Mouse (Mus musculus) right cerebral cortex, adult 18-20 months (tissue): Measurements from ENCODE around the gene Cbfb.
"Not testable (repeated sequence)": the region's sequence is repeated elsewhere in the genome, so short reads cannot be mapped to it uniquely, and the experiment has no call there.

Source experiments
- DNase-seq: peaks from one replicate; pipeline ENCODE4 v3.0.0; 2022; ENCODE audit warnings: mixed read lengths

Cbfb gene

DNA sequence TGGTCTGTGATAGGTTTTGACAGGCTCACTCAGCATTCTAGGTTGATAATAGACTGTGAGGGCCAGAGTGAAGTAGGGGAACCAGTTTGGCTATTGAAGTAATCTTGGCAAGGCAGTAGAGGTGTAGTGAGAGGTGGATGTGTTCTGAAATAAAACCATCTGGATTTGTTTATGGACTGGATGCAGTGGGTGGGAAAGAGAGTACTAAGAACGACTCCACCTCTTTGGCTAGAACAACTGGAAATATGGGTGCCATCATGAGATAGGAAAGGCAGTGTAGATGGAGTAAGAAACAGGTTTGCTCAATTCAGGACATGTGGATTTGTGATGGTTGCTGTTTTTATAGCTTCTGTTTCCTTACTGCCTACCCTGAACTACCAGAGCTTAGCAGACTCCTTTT lies 11.7 kb downstream of the Cbfb start:
- no peak for DNase-seq

DNA sequence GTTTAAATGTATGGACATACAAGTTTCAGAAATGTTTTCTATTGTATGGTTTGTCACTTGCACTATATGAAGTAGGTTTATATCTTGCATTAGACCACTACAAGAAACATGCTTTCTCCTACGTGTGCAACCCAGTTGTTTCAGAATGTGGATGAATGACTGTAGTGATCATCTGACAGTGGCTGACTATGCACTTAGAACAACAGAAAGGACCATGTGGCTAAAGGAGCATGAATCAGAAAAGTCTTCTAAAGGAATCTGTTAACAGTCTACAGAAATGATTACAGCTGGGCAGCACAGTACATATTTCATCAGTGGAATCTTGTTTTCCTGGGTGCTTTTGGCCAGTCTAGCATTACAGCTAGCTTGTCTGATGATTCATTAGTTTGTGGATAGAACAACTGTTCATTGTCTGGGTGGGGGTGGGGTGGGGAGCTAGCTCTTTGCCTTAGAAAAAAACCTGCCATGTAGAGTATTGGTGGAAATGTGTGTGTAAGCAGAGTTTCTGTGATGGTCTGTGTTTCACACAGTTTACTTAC lies 16.1 kb downstream of the Cbfb start:
- DNase-seq: no peak

GRCm38 (mm10) chr8:105192182-105192581 lies 21.7 kb downstream of the Cbfb start:
- peak; percentile 3 for DNase-seq

DNA sequence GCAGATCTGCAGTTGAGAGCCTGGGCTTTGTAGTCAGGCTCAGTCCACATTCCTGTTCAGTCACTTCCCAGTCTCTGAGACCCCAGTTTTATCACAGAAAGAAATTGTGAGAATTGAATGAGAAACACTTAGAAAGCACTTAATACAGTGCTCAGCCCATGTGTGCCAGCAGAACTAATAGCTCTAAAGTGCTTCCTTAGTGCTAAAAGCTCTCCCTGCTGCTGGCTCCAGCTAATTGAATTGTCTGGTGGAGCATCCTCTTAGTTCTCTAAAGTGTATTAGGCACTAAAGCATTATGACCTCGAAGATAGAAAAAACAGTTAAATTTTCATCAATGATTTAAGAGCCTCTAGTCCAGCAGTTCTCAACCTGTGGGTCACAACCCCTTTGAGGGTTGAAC lies 35.3 kb downstream of the Cbfb start:
- no peak for DNase-seq

GRCm38 (mm10) chr8:105206766-105207275 lies 36.3 kb downstream of the Cbfb start:
- DNase-seq: no peak

DNA sequence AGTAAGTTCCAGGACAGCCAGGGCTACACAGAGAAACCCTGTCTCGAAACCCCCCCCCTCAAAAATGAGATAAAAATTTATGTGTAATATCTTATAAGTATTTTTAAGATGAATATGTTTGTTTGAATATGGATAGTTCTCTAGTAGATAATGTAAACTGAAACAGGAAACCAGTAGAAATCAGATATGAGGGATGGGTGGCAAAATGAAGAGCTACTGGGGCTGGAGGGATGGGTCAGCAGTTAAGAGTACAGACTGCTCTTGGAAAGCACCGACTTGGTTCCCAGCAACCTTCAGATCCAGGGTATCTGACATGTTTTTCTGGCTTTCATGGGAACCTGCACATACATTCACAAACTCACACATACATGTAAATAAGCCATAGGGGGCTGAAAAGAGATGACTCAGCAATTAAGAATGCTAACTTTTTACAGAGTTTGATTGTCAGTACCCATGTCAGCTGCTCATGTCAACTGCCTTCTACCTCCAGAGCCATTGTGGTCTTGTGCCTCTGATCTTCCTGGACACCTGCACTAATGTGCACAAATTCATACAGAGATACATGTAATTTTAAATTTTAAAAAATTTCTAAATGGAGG lies 37.3 kb downstream of the Cbfb start:
- no peak for DNase-seq

- DNase-seq: no peak
Observed at GRCm38 (mm10) chr8:105209153-105210110, 39.0 kb downstream of the Cbfb start.

- DNase-seq: no peak
Observed at GRCm38 (mm10) chr8:105214104-105214503, 43.6 kb downstream of the Cbfb start.

DNA sequence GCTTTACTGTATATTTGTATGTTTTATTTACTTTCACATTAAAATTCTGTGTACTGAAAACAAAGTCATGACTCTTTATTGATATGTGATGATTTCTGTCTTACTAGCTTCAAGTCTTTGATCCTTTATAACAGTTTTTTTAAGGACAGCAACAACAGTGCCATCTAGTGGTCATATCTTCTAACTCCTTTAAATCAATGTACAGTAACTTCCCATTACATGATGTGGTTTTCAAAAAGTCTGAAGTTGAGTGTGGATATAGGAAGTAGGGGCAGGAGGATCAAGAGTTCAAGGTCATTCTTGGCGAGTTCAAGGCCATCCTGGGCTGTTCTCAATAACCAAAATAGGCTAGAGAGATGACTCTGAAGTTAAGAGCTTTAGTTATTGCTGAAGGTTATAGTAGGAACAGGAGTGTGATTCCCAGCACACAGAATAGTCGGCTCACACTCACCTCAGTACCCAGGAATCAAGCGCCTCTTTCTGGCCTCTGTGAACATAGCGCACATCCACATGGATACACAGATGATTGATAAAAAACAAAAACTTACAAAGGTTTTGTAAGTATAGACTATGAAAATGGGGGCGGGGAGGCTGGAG lies 47.5 kb downstream of the Cbfb start:
- DNase-seq: no peak

GRCm38 (mm10) chr8:105223850-105224249 lies 53.4 kb downstream of the Cbfb start:
- DNase-seq: no peak

- DNase-seq: peak; percentile 95
Observed at GRCm38 (mm10) chr8:105224413-105225271, 54.2 kb downstream of the Cbfb start, which contains the start of gene D230025D16Rik. Gene D230025D16Rik (plus strand): TSS chr8:105225145.

DNA sequence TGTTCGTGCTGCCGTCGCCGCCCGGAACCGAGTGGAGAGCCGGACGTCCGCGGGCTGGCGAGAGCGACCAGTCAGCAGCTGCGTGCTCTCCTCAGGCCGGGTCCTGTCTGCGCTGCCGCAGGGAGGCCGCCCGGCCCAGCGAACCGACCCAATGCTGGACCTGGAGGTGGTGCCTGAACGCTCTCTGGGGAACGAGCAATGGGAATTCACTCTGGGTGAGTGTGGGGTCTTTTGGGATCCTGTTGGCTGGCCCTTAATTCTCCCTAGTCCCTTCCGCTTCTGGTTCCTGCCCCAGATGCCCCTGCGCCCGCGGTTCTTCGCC lies 54.8 kb downstream of the Cbfb start:
- no peak for DNase-seq

DNA sequence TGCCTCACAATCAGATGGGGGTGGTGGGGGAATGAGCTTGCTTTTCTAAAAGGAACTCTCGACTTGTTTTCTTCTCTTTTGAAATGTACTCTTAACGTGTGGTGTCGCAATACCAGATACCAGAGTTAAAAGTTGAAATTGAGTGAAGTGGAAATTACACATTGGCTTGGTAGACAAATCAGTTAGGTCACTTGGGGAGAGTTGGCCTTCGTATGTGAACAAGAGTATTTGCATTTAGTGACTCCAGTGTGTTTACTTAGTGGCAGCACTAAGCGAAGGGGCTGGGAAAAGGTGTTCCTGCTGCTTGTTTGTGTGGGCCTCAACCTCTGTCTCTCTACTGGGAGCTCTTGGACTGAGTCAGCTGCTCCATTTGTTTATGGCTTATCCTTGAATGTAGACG lies 55.4 kb downstream of the Cbfb start:
- DNase-seq: no peak

GRCm38 (mm10) chr8:105231503-105232320 lies 61.2 kb downstream of the Cbfb start:
- DNase-seq: no peak

DNA sequence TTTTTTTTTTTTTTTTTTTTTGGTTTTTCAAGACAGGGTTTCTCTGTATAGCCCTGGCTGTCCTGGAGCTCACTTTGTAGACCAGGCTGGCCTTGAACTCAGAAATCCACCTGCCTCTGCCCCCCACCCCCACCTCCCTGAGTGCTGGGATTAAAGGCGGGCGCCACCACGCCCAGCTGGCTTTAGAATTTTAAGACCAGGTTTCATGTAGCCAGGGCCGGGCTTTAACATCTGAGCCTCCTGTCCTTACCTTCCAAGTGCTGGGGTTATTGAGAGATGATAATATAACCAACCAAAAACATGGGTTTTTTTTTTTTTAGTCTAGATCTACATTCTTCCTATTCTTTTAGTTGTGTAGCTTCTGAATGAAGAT lies 61.8 kb downstream of the Cbfb start:
- not testable (repeated sequence) for DNase-seq

DNA sequence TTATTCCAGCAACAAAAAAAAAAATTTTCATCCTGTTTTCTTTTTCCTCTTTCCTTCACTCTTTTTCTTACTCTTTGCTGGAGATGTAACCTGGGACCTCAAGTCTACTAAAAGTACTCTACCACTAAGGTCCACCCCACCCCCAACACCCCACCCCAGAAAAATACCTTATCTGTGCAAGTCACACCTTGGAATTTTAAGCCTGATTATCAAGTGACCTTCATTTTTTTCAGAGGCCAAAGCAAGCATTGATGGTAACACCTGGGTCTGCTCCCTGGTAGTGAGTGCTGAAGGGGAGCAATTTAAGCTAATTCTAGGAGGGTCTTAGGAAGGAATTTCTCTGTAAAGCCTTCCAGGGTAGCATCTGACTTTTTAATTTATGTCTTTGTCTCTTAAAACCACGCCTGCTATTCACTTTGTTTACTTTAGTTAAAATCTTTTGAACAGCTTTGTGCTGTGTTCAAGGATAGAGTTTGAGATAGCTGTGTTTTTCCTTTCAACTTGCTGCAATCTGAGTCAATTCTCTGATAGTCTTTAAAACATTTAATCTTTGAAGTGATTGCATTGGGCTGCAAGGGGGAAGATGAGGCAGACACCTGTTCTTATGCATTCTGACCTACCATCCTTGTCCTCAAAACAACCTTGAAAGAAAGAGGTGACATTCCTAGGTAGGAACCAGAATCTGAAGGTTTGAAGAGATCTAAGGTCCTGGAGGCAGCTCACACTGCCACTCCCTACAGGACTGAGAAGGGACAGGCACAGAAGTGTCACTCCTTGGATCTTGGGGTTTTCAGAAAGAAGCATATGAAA lies 62.9 kb downstream of the Cbfb start:
- no peak for DNase-seq

GRCm38 (mm10) chr8:105235206-105235605 lies 64.7 kb downstream of the Cbfb start:
- no peak for DNase-seq

DNA sequence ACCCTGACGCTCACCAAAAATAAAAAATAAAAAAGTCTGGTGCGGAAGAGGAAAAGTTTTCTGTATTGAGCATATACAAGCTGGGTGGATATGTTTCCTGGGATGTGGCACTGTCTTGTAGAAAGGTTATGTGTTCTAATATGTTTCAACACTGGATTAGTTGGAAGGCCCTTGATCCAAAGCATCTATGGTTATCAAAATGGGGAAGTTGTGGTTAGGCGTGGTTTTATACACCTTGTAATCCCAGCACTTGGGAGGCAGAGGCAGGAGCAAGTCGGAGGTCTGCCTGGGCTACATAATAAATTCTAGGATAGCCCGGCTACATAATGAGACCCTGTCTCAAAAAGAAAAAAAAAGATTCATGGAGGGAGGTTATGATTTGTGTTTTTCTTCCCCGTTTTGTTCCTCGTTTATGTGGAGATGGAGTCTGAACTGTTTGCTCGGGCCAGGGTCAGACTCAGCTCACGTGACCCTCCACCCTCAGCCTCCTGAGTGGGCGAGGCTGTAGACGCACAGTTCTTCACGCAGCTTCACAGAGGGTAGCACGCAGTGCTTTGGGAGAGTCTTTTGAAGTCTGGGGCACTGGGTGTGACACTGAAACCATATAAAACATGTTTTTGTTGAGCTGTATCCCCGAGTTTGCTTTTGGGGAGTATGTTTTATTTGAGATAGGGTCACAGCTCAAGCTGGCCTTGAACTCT lies 67.1 kb downstream of the Cbfb start:
- no peak for DNase-seq

- DNase-seq: no peak
Observed at GRCm38 (mm10) chr8:105241016-105241415, 70.5 kb downstream of the Cbfb start.

GRCm38 (mm10) chr8:105251954-105252353 lies 81.5 kb downstream of the Cbfb start:
- no peak for DNase-seq
